Comparison of ENCODE assay signal across 8 mouse cellular contexts in genomic region chr11:81462199-81462598, GRCm38 (mm10).
DNase-seq lines count a peak whose midpoint lies in the region; ATAC-seq and TF ChIP-seq lines count a peak whose summit lies in the region.

No protein-coding gene starts in this region.

- peak; percentile 45 for TF ChIP-seq CTCF in kidney, adult 2 months (conservative IDR thresholded peaks at IDR 0.05; ENCODE audit: insufficient read depth, insufficient read length, low read depth, low read length)

- TF ChIP-seq POLR2A in kidney, adult 2 months (IDR thresholded peaks at IDR 0.05; ENCODE audit: low read depth, low read length): no peak

- peak; percentile 28 for DNase-seq in kidney, adult 2 months
- peak; percentile 34 for DNase-seq in R1 (ENCODE audit: low read depth, low spot score)
- peak; percentile 6 for DNase-seq in cerebellum, adult 9-11 months
- peak; percentile 30 for DNase-seq in kidney, adult 9 months
- peak; percentile 58 for DNase-seq in mesoderm, embryonic 11.5 days (ENCODE audit: low read depth, low spot score)
- no peak for DNase-seq in thymus, postnatal 4 days
- no peak for DNase-seq in thymus, postnatal 25 days

- no peak overlapping the region for H3K4me2 ChIP-seq in kidney, embryonic 15.5 days

- ATAC-seq in kidney, embryonic 15.5 days (replicated peaks; ENCODE audit: low FRiP score): no peak

- no peak overlapping the region for H3K4me3 ChIP-seq in kidney, adult 2 months (ENCODE audit: insufficient read depth, low read depth, low read length)
- no peak overlapping the region for H3K4me3 ChIP-seq in kidney, embryonic 15.5 days (replicated peaks)

- WGBS in kidney, adult 2 months: 5% methylated on average over 5 of the region's 5 CpGs
- WGBS in kidney, embryonic 15.5 days: 1% methylated on average over 5 of the region's 5 CpGs

- H3K9me3 ChIP-seq in kidney, embryonic 15.5 days (replicated peaks): no peaks in the 10 kb centered on the region

- H3K9ac ChIP-seq in kidney, embryonic 15.5 days: no peak overlapping the region

- H3K4me1 ChIP-seq in kidney, adult 2 months (ENCODE audit: control insufficient read depth, insufficient read depth, low read length): no peaks in the 10 kb centered on the region
- H3K4me1 ChIP-seq in kidney, embryonic 15.5 days: peaks cover 4% of the 10 kb centered on the region; the same call in 1 of the 2 replicates

- no peaks in the 10 kb centered on the region for H3K36me3 ChIP-seq in kidney, adult 2 months (ENCODE audit: control insufficient read depth, insufficient read depth, low read length)
- H3K36me3 ChIP-seq in kidney, embryonic 15.5 days: no peaks in the 10 kb centered on the region

- H3K27me3 ChIP-seq in kidney, adult 2 months (replicated peaks; ENCODE audit: control insufficient read depth, insufficient read depth, low read length): no peaks in the 10 kb centered on the region
- H3K27me3 ChIP-seq in kidney, embryonic 15.5 days: no peaks in the 10 kb centered on the region

- H3K27ac ChIP-seq in kidney, adult 2 months (ENCODE audit: insufficient read depth, low read depth, low read length): no peak overlapping the region
- H3K27ac ChIP-seq in kidney, embryonic 15.5 days: no peak overlapping the region

Comparison
In these comparisons a context has a peak if more than half of its experiments do, and no peak if none do; other contexts are left out.
1. DNase-seq: peak in kidney, adult 2 months (single experiment), R1 (single experiment), cerebellum, adult 9-11 months (single experiment), kidney, adult 9 months (single experiment) and mesoderm, embryonic 11.5 days (single experiment); none in thymus, postnatal 4 days (single experiment) and thymus, postnatal 25 days (single experiment).